Mouse (Mus musculus): Measurements from ENCODE around the gene Clic5.

- TF ChIP-seq POLR2A (IDR thresholded peaks at IDR 0.05; ENCODE audit: extremely low read depth, insufficient read depth, low read length) (no peak), CTCF (IDR thresholded peaks at IDR 0.05; ENCODE audit: extremely low read depth, insufficient read depth, low read length) (no peak)
These were observed 1.9 kb downstream of the Clic5 start for GRCm38 (mm10) chr17:44190246-44190645.
